Mouse (Mus musculus): Measurements from ENCODE around the gene Prlh. TPM values are rescaled to one million over a fixed set of nuclear protein-coding genes. Genes with fewer than 3 reads are reported as not detected.

Gene Prlh
- total and polyA plus RNA-seq, 2 experiments = not detected

GRCm38 (mm10) chr1:91002641-91003040 lies 49.7 kb downstream of the Prlh start:
- Histone ChIP-seq H3K9ac (ENCODE audit: low read depth, low read length) (no peak overlapping the region), H3K4me1 (ENCODE audit: control insufficient read depth, insufficient read depth, low read length) (peaks cover 2% of the 10 kb centered on the region; the same call in 1 of the 2 replicates), H3K36me3 (ENCODE audit: control insufficient read depth, insufficient read depth, low read length) (no peaks in the 10 kb centered on the region), H3K27ac (replicated peaks; ENCODE audit: insufficient read depth, low read depth, low read length) (no peak overlapping the region), H3K4me3 (ENCODE audit: insufficient read depth, low read depth, low read length) (no peak overlapping the region), H3K27me3 (ENCODE audit: control insufficient read depth, insufficient read depth, low read length) (peaks cover 4% of the 10 kb centered on the region; the same call in 1 of the 2 replicates), H3K79me2 (ENCODE audit: control insufficient read depth, insufficient read depth, low read length) (no peaks in the 10 kb centered on the region)
- WGBS = 81% methylated on average over 3 of the region's 3 CpGs
- DNase-seq (ENCODE audit: extremely low read depth, low read depth, low spot score) = no peak
- TF ChIP-seq CTCF (IDR thresholded peaks at IDR 0.05; ENCODE audit: low read depth, low read length) (no peak), POLR2A (IDR thresholded peaks at IDR 0.05; ENCODE audit: extremely low read depth, insufficient read depth, low read length) (no peak)

Other genes starting within 250 kb of the Prlh start
- gene Col6a3, start 109.1 kb upstream of the Prlh start, total RNA-seq (2014; rRNA removed) = 5.5 and 9.9 TPM in 2 replicates
- 1.6 and 2.1 TPM in 2 replicates for gene Col6a3, start 109.1 kb upstream of the Prlh start, polyA plus RNA-seq (2012; rRNA removed)
- 0.37 and 0.74 TPM in 2 replicates for gene Mlph, start 38.0 kb upstream of the Prlh start, total RNA-seq (2014; rRNA removed)
- 0.20 and 0.27 TPM in 2 replicates for gene Mlph, start 38.0 kb upstream of the Prlh start, polyA plus RNA-seq (2012; rRNA removed)
- gene Rab17, start 16.6 kb downstream of the Prlh start, total RNA-seq (2014; rRNA removed) = 20.7 and 27.0 TPM in 2 replicates
- gene Rab17, start 16.6 kb downstream of the Prlh start, polyA plus RNA-seq (2012; rRNA removed) = 14.7 and 18.8 TPM in 2 replicates
- gene Lrrfip1, start 45.6 kb downstream of the Prlh start, total RNA-seq (2014; rRNA removed) = 20.1 and 22.4 TPM in 2 replicates
- 3.4 and 4.8 TPM in 2 replicates for gene Lrrfip1, start 45.6 kb downstream of the Prlh start, polyA plus RNA-seq (2012; rRNA removed)
- gene Rbm44, start 192.0 kb downstream of the Prlh start, total RNA-seq (2014; rRNA removed) = 0.07 and 0.09 TPM in 2 replicates
- not detected in 2 replicates for gene Rbm44, start 192.0 kb downstream of the Prlh start, polyA plus RNA-seq (2012; rRNA removed)
- gene Ramp1, start 226.7 kb downstream of the Prlh start, total RNA-seq (2014; rRNA removed) = 3.6 and 4.6 TPM in 2 replicates
- gene Ramp1, start 226.7 kb downstream of the Prlh start, polyA plus RNA-seq (2012; rRNA removed) = 6.3 and 6.6 TPM in 2 replicates

All from liver, adult 2 months (tissue).